Mouse (Mus musculus) heart, adult 2 months (tissue): ENCODE data around the gene Gpr137. TPM values are rescaled to one million over a fixed set of nuclear protein-coding genes. Genes with fewer than 3 reads are reported as not detected.

Experiments used
- DNase-seq, 2 experiments: peaks; one replicate each; pipeline ENCODE4 v3.0.0; 2021
- H3K27ac ChIP-seq: fragments of 200-600 bp; 2 replicates; pipeline ENCODE4 v1.8.1; 2022
- H3K27me3 ChIP-seq: fragments of 200-500 bp; 2 replicates; pipeline ENCODE4 v1.6.1; 2012; ENCODE audit warnings: mild to moderate bottlenecking, low read length, inconsistent platforms, mixed read lengths; ENCODE audit not compliant: control insufficient read depth, insufficient read depth
- H3K36me3 ChIP-seq: fragments of 200-500 bp; 2 replicates; pipeline ENCODE4 v1.6.1; 2012; ENCODE audit warnings: low read length, inconsistent platforms; ENCODE audit not compliant: control insufficient read depth, insufficient read depth
- H3K4me1 ChIP-seq: fragments of 200-500 bp; 2 replicates; pipeline ENCODE4 v1.6.1; 2011; ENCODE audit warnings: low read length; ENCODE audit not compliant: control insufficient read depth, insufficient read depth
- H3K4me3 ChIP-seq: fragments of 200-600 bp; 2 replicates; pipeline ENCODE4 v1.8.1; 2022
- H3K79me2 ChIP-seq: fragments of 200-500 bp; replicated peaks from 2 replicates; pipeline ENCODE4 v1.6.1; 2012; ENCODE audit warnings: mild to moderate bottlenecking, inconsistent platforms, low read length, moderate library complexity, mixed read lengths; ENCODE audit not compliant: control insufficient read depth, insufficient read depth
- H3K9ac ChIP-seq: fragments of 200-500 bp; 2 replicates; pipeline ENCODE4 v1.6.1; 2012; ENCODE audit warnings: low read depth, mild to moderate bottlenecking, control low read depth, inconsistent platforms, low read length, mixed read lengths
- CTCF ChIP-seq: fragments of 200-600 bp; IDR thresholded peaks from 2 replicates; pipeline ENCODE4 v1.8.1; 2022; ENCODE audit warnings: antibody characterized with exemption, mild to moderate bottlenecking, moderate library complexity
- EP300 ChIP-seq: fragments of 200-500 bp; IDR thresholded peaks from 2 replicates; pipeline ENCODE4 v1.6.1; 2011; ENCODE audit warnings: low read depth, low read length, control low read depth; ENCODE audit not compliant: insufficient read depth
- POLR2A ChIP-seq: fragments of 200-500 bp; IDR thresholded peaks from 2 replicates; pipeline ENCODE4 v1.6.1; 2011; ENCODE audit warnings: mild to moderate bottlenecking, low read depth, low read length, control low read depth; ENCODE audit not compliant: insufficient read depth
- WGBS: fragments of 180-500 bp; shearing (Covaris S2); methylation state at CpG from one replicate; pipeline ENCODE4 v1.1.7; 2018; 5-methylcytosine and 5-hydroxymethylcytosine counted together
- intact Hi-C: fragments of 180-260 bp; cut with DNase I; formaldehyde crosslinking; loops from one replicate; pipeline ENCODE4 v1.15.1; 2025
- polyA plus RNA-seq: library from polyadenylated mRNA; depleted of rRNA; stranded (reverse); fragments of >200 nt; gene quantifications from 2 replicates; pipeline ENCODE4 v1.2.3, GENCODE M21; 2012
- total RNA-seq, 2 experiments: library from RNA; stranded (reverse); gene quantifications; 2 replicates each; pipeline ENCODE4 v1.2.3; 2021

The Gpr137 gene
- total and polyA plus RNA-seq, 3 experiments, result 34.1 to 53.4 (median 35.4) TPM

DNA sequence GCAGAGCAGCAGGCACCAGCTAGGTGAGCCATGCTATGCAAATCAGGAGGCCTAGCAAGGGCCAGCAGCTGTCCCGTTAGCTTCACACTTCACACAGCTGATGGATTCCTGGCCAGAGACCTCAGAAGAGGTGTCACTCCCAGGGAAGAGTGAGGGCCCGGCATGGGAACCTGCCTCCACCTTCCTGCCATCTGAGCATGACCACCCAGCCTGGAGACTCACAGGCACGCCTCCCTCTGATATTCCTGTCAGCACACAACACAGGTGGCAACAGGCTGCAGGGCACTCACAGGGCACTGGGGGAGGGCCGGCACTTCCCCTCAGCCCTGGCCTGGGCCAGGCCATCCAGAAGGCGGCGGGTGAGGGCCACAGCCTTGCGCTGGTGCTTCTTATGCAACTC, 13.1 kb upstream of the Gpr137 start:
- DNase-seq, result peak in 1 of 2 experiments; percentile 49
- Histone ChIP-seq H3K4me1 (peaks cover 7% of the 10 kb centered on the region), H3K79me2 (no peaks in the 10 kb centered on the region), H3K36me3 (no peaks in the 10 kb centered on the region), H3K27me3 (no peaks in the 10 kb centered on the region), H3K27ac (peak overlapping the region; percentile 7; the same call in 1 of the 2 replicates), H3K4me3 (no peak overlapping the region), H3K9ac (no peak overlapping the region)
- intact Hi-C loops, result no loop called here
- TF ChIP-seq POLR2A (no peak), CTCF (peak; percentile 22), EP300 (0 out of 2 replicates have a peak, but pooled peaks have one; percentile 29)
- WGBS, result 64% methylated on average over 7 of the region's 7 CpGs

DNA sequence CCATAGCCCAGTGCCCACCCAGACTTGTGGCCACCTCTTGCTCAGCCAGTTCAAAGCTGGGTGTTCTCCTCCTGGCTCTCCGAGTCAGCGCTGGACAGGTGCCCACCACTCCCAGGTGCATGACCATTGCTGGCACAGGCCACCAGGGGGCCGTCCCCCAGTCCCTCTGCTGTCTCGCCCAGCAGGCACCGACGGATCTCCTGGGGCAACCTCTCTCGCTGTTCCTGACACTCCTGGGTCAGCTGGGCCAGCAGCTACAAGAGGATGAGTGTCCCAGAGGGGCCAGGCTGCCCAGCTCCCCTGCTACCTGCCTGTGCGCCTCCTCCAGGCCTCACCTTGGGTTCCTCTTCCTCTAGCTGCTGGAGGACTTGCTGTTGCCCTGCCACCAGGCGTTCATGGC, 11.8 kb upstream of the Gpr137 start:
- no peaks in the 10 kb centered on the region for H3K27me3 ChIP-seq
- peak; percentile 54 to 60 for DNase-seq
- H3K4me1 ChIP-seq, result peaks cover 7% of the 10 kb centered on the region
- TF ChIP-seq CTCF (peak; percentile 58), EP300 (no peak)
- H3K36me3 ChIP-seq, result no peaks in the 10 kb centered on the region
- H3K27ac ChIP-seq, result no peak overlapping the region
- H3K9ac ChIP-seq, result no peak overlapping the region
- 40% methylated on average over 9 of the region's 9 CpGs for WGBS
- H3K79me2 ChIP-seq, result no peaks in the 10 kb centered on the region
- no peak overlapping the region for H3K4me3 ChIP-seq
- intact Hi-C loops, result no loop called here

DNA sequence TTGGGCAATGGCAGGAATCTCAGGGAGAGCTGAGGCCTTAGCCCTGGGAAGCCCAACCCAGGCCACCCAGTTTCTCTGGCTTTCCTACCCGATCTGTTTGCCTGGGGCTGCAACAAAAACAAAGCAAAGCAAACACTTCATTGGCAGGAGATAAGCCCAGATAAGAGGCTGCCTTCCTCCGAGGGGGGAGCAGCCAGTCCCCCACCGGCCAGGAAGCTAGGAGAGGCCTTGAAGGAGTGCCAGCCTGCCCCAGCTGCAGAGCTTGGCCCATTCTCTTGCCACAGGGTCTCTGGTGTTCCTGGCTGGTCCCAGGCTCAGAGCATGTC, 10.4 kb upstream of the Gpr137 start:
- peaks cover 7% of the 10 kb centered on the region for H3K4me1 ChIP-seq
- peak overlapping the region; percentile 69 for H3K9ac ChIP-seq
- H3K36me3 ChIP-seq, result no peaks in the 10 kb centered on the region
- peak; percentile 65 to 75 for DNase-seq
- peak overlapping the region; percentile 97 for H3K27ac ChIP-seq
- H3K4me3 ChIP-seq, result peak overlapping the region; percentile 67
- intact Hi-C loops, result loop anchor here (1.0 to 2.0 kb wide), 2 partner anchors 14 to 16 kb away; no protein-coding TSS in a partner anchor
- no peaks in the 10 kb centered on the region for H3K27me3 ChIP-seq
- no peak for TF ChIP-seq CTCF
- peak; percentile 5; the same call in 1 of the 2 replicates for TF ChIP-seq EP300
- TF ChIP-seq POLR2A, result peak; percentile 83
- WGBS, result 5% methylated on average over 3 of the region's 3 CpGs
- H3K79me2 ChIP-seq, result no peaks in the 10 kb centered on the region

DNA sequence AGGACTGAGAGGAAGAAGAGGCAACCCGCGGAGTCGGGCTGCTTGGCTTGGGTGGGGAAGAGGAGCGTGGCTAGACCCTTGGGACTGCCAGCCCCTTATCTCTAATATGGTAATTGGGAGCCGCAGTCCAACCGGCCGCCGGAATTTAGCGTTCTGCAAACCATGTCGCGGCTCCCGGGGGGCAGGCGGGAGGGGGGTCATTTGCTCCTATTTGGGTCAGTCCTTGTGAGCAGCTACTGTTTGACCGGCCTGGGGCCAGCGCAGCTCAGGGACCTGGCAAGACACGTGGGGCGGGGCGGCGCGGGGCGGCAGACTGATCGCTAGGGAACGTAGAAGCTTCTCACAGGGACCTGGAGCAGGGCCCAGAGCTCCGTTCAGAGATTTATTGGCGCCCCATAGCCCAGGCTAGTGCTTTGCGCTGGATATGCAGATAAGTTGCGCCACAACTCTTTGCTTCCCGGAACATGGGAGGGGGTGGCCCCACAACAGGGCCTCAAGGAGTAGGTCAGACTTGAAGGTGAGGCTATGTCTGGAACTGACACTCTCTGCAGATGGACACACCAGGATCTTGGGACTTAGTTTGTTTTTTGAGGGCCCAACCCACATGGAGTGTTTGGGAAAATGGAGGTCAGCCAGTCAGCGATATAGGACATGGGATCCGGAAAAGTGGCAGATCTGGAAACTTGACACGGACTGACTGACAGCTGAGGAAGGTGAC, 9.9 kb upstream of the Gpr137 start:
- Histone ChIP-seq H3K4me3 (peak overlapping the region; percentile 67), H3K4me1 (peaks cover 7% of the 10 kb centered on the region), H3K27me3 (no peaks in the 10 kb centered on the region), H3K27ac (peak overlapping the region; percentile 97), H3K79me2 (no peaks in the 10 kb centered on the region), H3K36me3 (no peaks in the 10 kb centered on the region), H3K9ac (peak overlapping the region; percentile 69)
- intact Hi-C loops, result loop anchor here (1.0 to 2.0 kb wide), 4 partner anchors 10 to 28 kb away; partner anchors contain the start of gene Gpr137
- peak; percentile 89 to 92 for DNase-seq
- TF ChIP-seq POLR2A, result no peak
- 0 out of 2 replicates have a peak, but pooled peaks have one; percentile 18 for TF ChIP-seq EP300
- TF ChIP-seq CTCF, result no peak
- WGBS, result under 1% methylated on average over 31 of the region's 31 CpGs

DNA sequence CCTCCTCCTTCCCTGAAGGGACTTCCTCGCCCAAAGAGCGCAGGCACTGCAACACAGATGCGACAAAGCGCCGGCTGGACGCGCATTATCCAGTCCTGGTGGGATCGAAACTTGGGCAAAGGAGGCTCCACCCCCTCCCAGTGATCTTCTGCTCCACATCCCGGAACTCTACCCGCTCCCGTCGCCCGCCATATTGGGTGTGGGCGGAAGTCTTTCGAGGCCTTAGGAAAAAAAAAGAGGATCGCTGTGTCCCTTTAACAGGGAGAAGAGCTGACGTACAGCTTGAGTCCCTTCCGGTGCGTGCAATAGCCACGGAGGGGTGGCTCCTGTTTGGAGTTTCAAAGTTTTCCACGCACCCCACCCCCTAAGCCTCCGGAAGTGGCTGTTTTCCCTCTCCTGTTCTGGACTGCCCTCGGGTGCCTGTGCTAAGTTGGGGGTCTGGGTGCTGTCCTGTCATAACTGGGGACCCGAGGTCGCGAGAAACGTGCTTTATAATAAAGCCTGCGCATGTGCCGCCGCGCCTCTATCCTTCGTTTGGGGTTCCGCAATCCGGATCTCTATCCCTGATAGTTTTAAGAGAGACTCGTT, 9.2 kb upstream of the Gpr137 start:
- intact Hi-C loops, result loop anchor here (1.0 kb wide), 2 partner anchors 9 to 27 kb away; partner anchors contain the start of gene Gpr137
- peaks cover 7% of the 10 kb centered on the region for H3K4me1 ChIP-seq
- H3K27ac ChIP-seq, result peak overlapping the region; percentile 97
- TF ChIP-seq EP300 (peak; percentile 97), POLR2A (peak; percentile 85), CTCF (no peak)
- H3K27me3 ChIP-seq, result no peaks in the 10 kb centered on the region
- H3K79me2 ChIP-seq, result no peaks in the 10 kb centered on the region
- no peaks in the 10 kb centered on the region for H3K36me3 ChIP-seq
- DNase-seq, result peak; percentile 95 to 98
- peak overlapping the region; percentile 88 for H3K9ac ChIP-seq
- H3K4me3 ChIP-seq, result peak overlapping the region; percentile 67
- under 1% methylated on average over 35 of the region's 35 CpGs for WGBS

DNA sequence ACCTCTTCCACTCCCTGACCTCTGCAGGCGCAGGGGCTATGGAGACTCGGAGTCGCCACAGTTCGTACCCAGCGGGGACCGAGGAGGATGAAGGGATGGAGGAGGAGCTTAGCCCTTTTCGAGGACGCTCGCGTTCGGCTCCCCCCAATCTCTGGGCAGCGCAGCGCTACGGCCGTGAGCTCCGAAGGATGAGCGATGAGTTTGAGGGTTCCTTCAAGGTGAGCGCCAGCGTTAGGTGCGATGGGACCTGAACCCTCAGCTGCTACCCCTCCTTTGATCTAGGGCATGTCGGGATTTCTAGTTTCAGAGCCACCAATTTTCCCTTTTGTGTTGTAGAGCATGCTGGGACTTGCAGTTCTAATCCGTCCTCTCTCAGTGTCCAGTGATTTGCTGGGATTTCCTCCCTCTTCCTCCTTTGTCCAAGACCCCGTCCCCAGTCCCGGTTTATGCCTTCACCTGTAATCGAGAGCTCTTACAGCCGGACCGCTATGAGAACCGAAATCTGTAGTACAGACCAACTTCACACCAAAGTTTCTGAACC, 8.4 kb upstream of the Gpr137 start:
- Histone ChIP-seq H3K4me3 (peak overlapping the region; percentile 67), H3K36me3 (no peaks in the 10 kb centered on the region), H3K4me1 (peaks cover 7% of the 10 kb centered on the region), H3K27me3 (no peaks in the 10 kb centered on the region), H3K27ac (peak overlapping the region; percentile 97), H3K9ac (peak overlapping the region; percentile 88), H3K79me2 (no peaks in the 10 kb centered on the region)
- TF ChIP-seq POLR2A, result peak; percentile 73
- no peak for TF ChIP-seq CTCF
- 0 out of 2 replicates have a peak, but pooled peaks have one; percentile 9 for TF ChIP-seq EP300
- WGBS, result under 1% methylated on average over 28 of the region's 28 CpGs
- DNase-seq, result peak; percentile 65 to 73
- intact Hi-C loops, result loop anchor here (1.0 kb wide), 2 partner anchors 8 to 26 kb away; partner anchors contain the start of gene Gpr137
